Mouse (Mus musculus): ENCODE measurements around the gene Gm8122.
"Not testable (repeated sequence)": the region's sequence is repeated elsewhere in the genome, so short reads cannot be mapped to it uniquely, and the experiment has no call there.

GRCm38 (mm10) chr14:43274986-43275511, 39.9 kb upstream of the Gm8122 start, which contains the start of gene Gm9732:
- TF ChIP-seq POLR2A (IDR thresholded peaks at IDR 0.05; ENCODE audit: low read depth, low read length); CTCF (conservative IDR thresholded peaks at IDR 0.05; ENCODE audit: insufficient read depth, insufficient read length, low read depth, low read length): not testable (repeated sequence)

Measured in kidney, adult 2 months (tissue).